Comparison of ENCODE assay signal across 8 mouse cellular contexts in genomic region chr13:32801693-32802221, GRCm38 (mm10). TPM values are rescaled to one million over a fixed set of nuclear protein-coding genes. Genes with fewer than 3 reads are reported as not detected.
DNase-seq lines count a peak whose midpoint lies in the region; ATAC-seq and TF ChIP-seq lines count a peak whose summit lies in the region.

Wrnip1 (plus strand) TSS chr13:32802038.

- in situ Hi-C loops in ES-E14 (cut with MboI; ENCODE audit: low sequenced_read_pairs in 2 of 2, unreplicated experiment in 2 of 2): no loop called here

- WGBS in forebrain, embryonic 15.5 days: under 1% methylated on average over 51 of the region's 51 CpGs
- under 1% methylated on average over 51 of the region's 51 CpGs for WGBS in lung, adult 2 months

- no peaks in the 10 kb centered on the region for H3K27me3 ChIP-seq in forebrain, embryonic 15.5 days

- no peaks in the 10 kb centered on the region for H3K9me3 ChIP-seq in ES-E14 (ENCODE audit: control insufficient read depth, insufficient read depth, low read depth, low read length)
- no peaks in the 10 kb centered on the region for H3K9me3 ChIP-seq in forebrain, embryonic 15.5 days

- peak within 1 kb of the TSS; percentile 73 for H3K4me2 ChIP-seq in forebrain, embryonic 15.5 days (replicated peaks)

- H3K9ac ChIP-seq in ES-E14 (ENCODE audit: insufficient read depth, low read depth, low read length, poor library complexity, severe bottlenecking): peak within 1 kb of the TSS; percentile 88
- peak within 1 kb of the TSS; percentile 74 for H3K9ac ChIP-seq in forebrain, embryonic 15.5 days (replicated peaks)

- DNase-seq in ES-E14 (ENCODE audit: low read depth, low spot score): peak; percentile 99
- DNase-seq in cerebellum, adult 11-12 months: peak; percentile 99
- DNase-seq in heart, postnatal 25 days (ENCODE audit: low spot score): peak; percentile 96
- peak; percentile 99 for DNase-seq in layer of hippocampus, adult 18-20 months (ENCODE audit: low spot score in 2 of 2)
- peak; percentile 88 for DNase-seq in lung, adult 2 months
- peak; percentile 95 to 98 for DNase-seq in thymus, adult 18-20 months

- peaks cover under 1 to 2% of the 10 kb centered on the region in 2 experiments; a peak in 1 of 4 replicates for H3K4me1 ChIP-seq in ES-E14 (ENCODE audit: control insufficient read depth in 2 of 2, insufficient read depth in 2 of 2, low read length in 2 of 2, poor library complexity in 1 of 2)
- H3K4me1 ChIP-seq in forebrain, embryonic 15.5 days: peaks cover 32% of the 10 kb centered on the region
- H3K4me1 ChIP-seq in lung, adult 2 months (ENCODE audit: control insufficient read depth, insufficient read depth, low read length): no peaks in the 10 kb centered on the region; the same call in 1 of the 2 replicates

- TF ChIP-seq CTCF in lung, adult 2 months (IDR thresholded peaks at IDR 0.05; ENCODE audit: insufficient read depth, low read length): no peak

- peak within 1 kb of the TSS; percentile 79 to 83 for H3K4me3 ChIP-seq in ES-E14 (ENCODE audit: insufficient read depth in 1 of 2, low read depth in 1 of 2, low read length in 2 of 2, poor library complexity in 1 of 2, severe bottlenecking in 1 of 2)
- peak within 1 kb of the TSS; percentile 64 for H3K4me3 ChIP-seq in forebrain, embryonic 15.5 days
- H3K4me3 ChIP-seq in lung, adult 2 months (replicated peaks; ENCODE audit: extremely low read depth, low read depth, low read length): peak within 1 kb of the TSS; percentile 74

- intact Hi-C loops in heart, postnatal 25 days (cut with DNase I): loop anchor here (5.0 to 10.0 kb wide), 2 partner anchors 467 to 994 kb away; partner anchors contain the start of genes Foxc1 and Gmds

- peak; percentile 98 for ATAC-seq in forebrain, embryonic 15.5 days (replicated peaks)
- ATAC-seq in neutrophil, adult 5-6 weeks (ENCODE audit: extremely low read depth, insufficient number of reproducible peaks, low FRiP score, poor library complexity, severe bottlenecking): peak; percentile 93

- no peak within 1 kb of the TSS for H3K27ac ChIP-seq in ES-E14 (ENCODE audit: insufficient read depth, low read depth, low read length, poor library complexity, severe bottlenecking)
- peak within 1 kb of the TSS; percentile 81 for H3K27ac ChIP-seq in forebrain, embryonic 15.5 days (replicated peaks)

- peaks cover under 1% of the 10 kb centered on the region; the same call in 1 of the 2 replicates for H3K36me3 ChIP-seq in ES-E14 (ENCODE audit: control insufficient read depth, insufficient read depth, low read length, poor library complexity, severe bottlenecking)
- peaks cover 8% of the 10 kb centered on the region for H3K36me3 ChIP-seq in forebrain, embryonic 15.5 days

- TF ChIP-seq POLR2A in lung, adult 2 months (IDR thresholded peaks at IDR 0.05; ENCODE audit: borderline replicate concordance, extremely low read depth, low read depth, low read length): peak; percentile 57; the same call in 1 of the 2 replicates

TF ChIP-seq in ES-E14, 5 proteins besides CTCF, POLR2A, EP300 and RAD21:
- TF ChIP-seq ZNF384 (IDR thresholded peaks at IDR 0.05; ENCODE audit: low read depth, low read length): no peak
- no peak for TF ChIP-seq MAFK (IDR thresholded peaks at IDR 0.05; ENCODE audit: insufficient read depth, low read depth, low read length)
- TF ChIP-seq CHD2 (IDR thresholded peaks at IDR 0.05; ENCODE audit: low read depth, low read length): peak; percentile 85
- TF ChIP-seq ZC3H11A (IDR thresholded peaks at IDR 0.05; ENCODE audit: borderline replicate concordance, low read depth, low read length): no peak
- TF ChIP-seq HCFC1 (IDR thresholded peaks at IDR 0.05; ENCODE audit: borderline replicate concordance, insufficient read depth, low read length): peak; percentile 95

RNA-seq across cellular contexts. Expression of gene Wrnip1, which starts in this region (rescaled TPM):
- total RNA-seq in ES-E14 (2012; rRNA removed): 30.8 and 44.8 TPM in 2 replicates
- polyA plus RNA-seq in forebrain, embryonic 15.5 days (2015; fragmentation: Nextera tagmentation; extraction: Ambion mirVana): 37.6 and 39.3 TPM in 2 replicates
- 10 to 100 TPM; 18.5 to 27.1 TPM for total RNA-seq in heart, postnatal 25 days (2021)
- 10 to 100 TPM; 58.0 to 64.3 TPM for total RNA-seq in layer of hippocampus, adult 18-20 months (2021)
- polyA plus RNA-seq in lung, adult 2 months (2012; rRNA removed): 29.0 and 36.0 TPM in 2 replicates
- total RNA-seq in neutrophil, adult 5-6 weeks (2017): 25.8 and 39.8 TPM in 2 replicates
